Mouse (Mus musculus) liver, embryonic 14.5 days (tissue): ENCODE results near the gene Ctnna2. TPM values are rescaled to one million over a fixed set of nuclear protein-coding genes. Genes with fewer than 3 reads are reported as not detected.

Experiments
- ATAC-seq: fragments of 200-750 bp; cut with Nextera tagmentation; 2 replicates; pipeline ENCODE4 v1.8.0; 2017; ENCODE audit warnings: moderate number of reproducible peaks, mild to moderate bottlenecking, moderate library complexity; ENCODE audit not compliant: insufficient read depth
- DNase-seq, 3 experiments: peaks; one replicate each; pipeline ENCODE4 v3.0.0-alpha.2; 2012 to 2013; ENCODE audit warnings: low read depth in 3 of 3, low spot score in 3 of 3
- H3K27ac ChIP-seq: fragments of 300-500 bp; sonication (generic); 2 replicates; pipeline ENCODE4 v1.5.1; 2014; ENCODE audit warnings: moderate library complexity, mild to moderate bottlenecking, control low read depth, inconsistent platforms
- H3K27me3 ChIP-seq: fragments of 300-500 bp; sonication (generic); 2 replicates; pipeline ENCODE4 v1.6.1; 2014; ENCODE audit warnings: mild to moderate bottlenecking, low read length, moderate library complexity; ENCODE audit not compliant: control insufficient read depth, insufficient read depth
- H3K36me3 ChIP-seq: fragments of 300-500 bp; sonication (generic); replicated peaks from 2 replicates; pipeline ENCODE4 v1.6.1; 2014; ENCODE audit warnings: low read depth; ENCODE audit not compliant: control insufficient read depth, insufficient read depth
- H3K4me1 ChIP-seq, 2 experiments: fragments of 200-500 bp in 1 of 2; fragments of 300-500 bp in 1 of 2; sonication (generic) in 1 of 2; replicated peaks; 2 replicates each; pipeline ENCODE4 v1.6.1; 2012 to 2014; ENCODE audit warnings: antibody characterized with exemption in 1 of 2, inconsistent platforms in 1 of 2, low read length in 1 of 2; ENCODE audit not compliant: control insufficient read depth in 2 of 2, insufficient read depth in 2 of 2
- H3K4me2 ChIP-seq: fragments of 300-500 bp; sonication (generic); 2 replicates; pipeline ENCODE4 v1.6.1; 2014; ENCODE audit warnings: low read depth, mild to moderate bottlenecking, control low read depth, moderate library complexity
- H3K4me3 ChIP-seq, 2 experiments: fragments of 200-500 bp in 1 of 2; fragments of 300-500 bp in 1 of 2; sonication (generic) in 1 of 2; 2 replicates each; pipeline ENCODE4 v1.5.1; 2012 to 2014; ENCODE audit warnings: low read depth in 2 of 2, low read length in 2 of 2, mild to moderate bottlenecking in 2 of 2, control low read depth in 1 of 2, inconsistent platforms in 1 of 2, moderate library complexity in 1 of 2; ENCODE audit not compliant: insufficient read depth in 1 of 2
- H3K9ac ChIP-seq: fragments of 300-500 bp; sonication (generic); replicated peaks from 2 replicates; pipeline ENCODE4 v1.6.1; 2014; ENCODE audit warnings: mild to moderate bottlenecking, control low read depth, moderate library complexity
- H3K9me3 ChIP-seq: fragments of 300-500 bp; sonication (generic); 2 replicates; pipeline ENCODE4 v1.6.1; 2016; ENCODE audit warnings: low read length, mixed read lengths; ENCODE audit not compliant: control insufficient read depth
- CTCF ChIP-seq: IDR thresholded peaks from 2 replicates; pipeline ENCODE4 v1.5.1; 2016; ENCODE audit warnings: antibody characterized with exemption, low read depth, control low read depth
- EP300 ChIP-seq: IDR thresholded peaks from 2 replicates; pipeline ENCODE4 v1.6.1; 2016; ENCODE audit warnings: antibody characterized with exemption, low read depth
- WGBS: fragments of 180-500 bp; shearing (Covaris S2); extraction: QIAGEN DNeasy Blood & Tissue Kit; methylation state at CpG from one replicate; pipeline ENCODE4 v1.1.7; 2014; ENCODE audit not compliant: insufficient replicate concordance; 5-methylcytosine and 5-hydroxymethylcytosine counted together
- polyA plus RNA-seq, 2 experiments: library from polyadenylated mRNA; depleted of rRNA in 1 of 2; stranded (reverse) in 1 of 2; unstranded in 1 of 2; fragments of >200 nt; fragmentation: Nextera tagmentation in 1 of 2; extraction: Ambion mirVana in 1 of 2; gene quantifications; 2 replicates each; pipeline versions ENCODE4 v1.2.1 to v1.2.3; 2012 to 2014

Ctnna2 gene
- polyA plus RNA-seq, 2 experiments: 0.08 to 0.14 TPM

- H3K9ac ChIP-seq: no peak overlapping the region
- ATAC-seq (no peak), DNase-seq (no peak)
- whole genome bisulfite sequencing: 81% methylated on average over 2 of the region's 2 CpGs
- no peak overlapping the region for H3K27ac ChIP-seq
- H3K4me2 ChIP-seq: no peak overlapping the region
- H3K4me1 ChIP-seq: no peaks in the 10 kb centered on the region
- no peaks in the 10 kb centered on the region for H3K27me3 ChIP-seq
- no peak overlapping the region for H3K4me3 ChIP-seq
- no peaks in the 10 kb centered on the region for H3K9me3 ChIP-seq
- no peaks in the 10 kb centered on the region for H3K36me3 ChIP-seq
- TF ChIP-seq CTCF: no peak
- no peak for TF ChIP-seq EP300
Measured at GRCm38 (mm10) chr6:77371147-77371546, 608.4 kb downstream of the Ctnna2 start.

- Histone ChIP-seq H3K9ac (no peak overlapping the region), H3K4me1 (no peaks in the 10 kb centered on the region), H3K4me3 (no peak overlapping the region), H3K9me3 (no peaks in the 10 kb centered on the region), H3K27me3 (no peaks in the 10 kb centered on the region), H3K4me2 (no peak overlapping the region), H3K36me3 (no peaks in the 10 kb centered on the region), H3K27ac (no peak overlapping the region)
- ATAC-seq: no peak
- no peak for TF ChIP-seq CTCF
- no peak for TF ChIP-seq EP300
- DNase-seq: no peak
- 66% methylated on average over 6 of the region's 6 CpGs for WGBS
Measured at GRCm38 (mm10) chr6:77358471-77358837, 621.0 kb downstream of the Ctnna2 start.

GRCm38 (mm10) chr6:77357748-77358470 lies 621.6 kb downstream of the Ctnna2 start:
- no peaks in the 10 kb centered on the region for H3K9me3 ChIP-seq
- H3K9ac ChIP-seq: no peak overlapping the region
- 54% methylated on average over 9 of the region's 9 CpGs for WGBS
- ATAC-seq (no peak), DNase-seq (no peak)
- no peak overlapping the region for H3K4me3 ChIP-seq
- no peaks in the 10 kb centered on the region for H3K4me1 ChIP-seq
- H3K4me2 ChIP-seq: no peak overlapping the region
- TF ChIP-seq CTCF (no peak), EP300 (no peak)
- no peak overlapping the region for H3K27ac ChIP-seq
- H3K27me3 ChIP-seq: no peaks in the 10 kb centered on the region
- H3K36me3 ChIP-seq: no peaks in the 10 kb centered on the region

- ATAC-seq: no peak
- no peak for DNase-seq
- H3K27ac ChIP-seq: no peak overlapping the region
Measured at GRCm38 (mm10) chr6:77354826-77355225, 624.7 kb downstream of the Ctnna2 start.

GRCm38 (mm10) chr6:77343781-77344180 lies 635.7 kb downstream of the Ctnna2 start:
- Histone ChIP-seq H3K4me3 (no peak overlapping the region), H3K36me3 (no peaks in the 10 kb centered on the region), H3K9me3 (no peaks in the 10 kb centered on the region), H3K4me2 (no peak overlapping the region), H3K27me3 (no peaks in the 10 kb centered on the region), H3K4me1 (no peaks in the 10 kb centered on the region), H3K9ac (no peak overlapping the region), H3K27ac (no peak overlapping the region)
- ATAC-seq (no peak), DNase-seq (no peak)
- TF ChIP-seq EP300 (no peak), CTCF (no peak)

More at GRCm38 (mm10) chr6:77354826-77355225, 624.7 kb downstream of the Ctnna2 start:
- H3K4me3 ChIP-seq: no peak overlapping the region
- no peaks in the 10 kb centered on the region for H3K27me3 ChIP-seq
- TF ChIP-seq CTCF (no peak), EP300 (no peak)
- no peaks in the 10 kb centered on the region for H3K36me3 ChIP-seq
- no peak overlapping the region for H3K4me2 ChIP-seq
- no peaks in the 10 kb centered on the region for H3K9me3 ChIP-seq
- H3K4me1 ChIP-seq: no peaks in the 10 kb centered on the region
- no peak overlapping the region for H3K9ac ChIP-seq
- WGBS: 47% methylated on average over 1 of the region's 1 CpGs
